Mouse (Mus musculus): ENCODE measurements around the gene 1700029I15Rik.
A peak's percentile ranks its signal among the peaks of the same experiment; 100 is the strongest.

Gene 1700029I15Rik

DNA sequence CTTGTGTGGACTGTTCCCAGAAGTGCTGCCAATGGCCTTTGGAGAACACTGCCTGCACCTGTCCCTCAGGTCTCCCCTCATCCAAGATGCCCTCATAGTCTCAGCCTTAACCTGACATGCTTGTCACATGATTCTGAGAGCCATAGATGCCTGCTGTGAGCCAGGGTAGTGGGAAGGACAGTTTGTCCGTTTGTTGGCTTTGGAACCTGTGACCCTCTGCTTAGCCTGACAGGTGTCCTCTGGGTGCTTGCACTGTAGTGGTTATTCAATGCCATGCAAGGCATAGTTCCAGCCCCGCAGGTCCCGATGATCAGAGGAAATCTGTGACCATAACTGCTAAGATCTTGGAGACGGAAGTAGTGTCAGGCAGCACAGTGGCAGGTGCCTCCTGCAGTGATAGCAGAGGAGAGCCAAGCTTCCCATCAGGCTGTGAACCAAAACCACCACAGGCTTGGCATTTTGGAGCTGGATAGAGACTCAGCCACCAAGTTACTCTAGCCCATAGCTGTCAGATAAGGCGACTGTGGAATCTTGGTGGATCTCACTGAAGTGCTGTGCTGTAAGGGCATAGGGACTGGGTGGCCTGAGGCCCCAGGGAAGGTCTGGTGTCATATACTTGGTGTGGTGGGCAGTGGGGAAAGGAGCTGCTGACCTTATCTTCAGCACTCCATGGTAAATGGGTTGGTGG is at the start of gene 1700029I15Rik:
Gene 1700029I15Rik (plus strand): TSS at position 638 of the 688 bp plus-strand sequence.
- no peak for DNase-seq (ENCODE audit: extremely low spot score)

- DNase-seq (ENCODE audit: extremely low spot score): no peak
Measured at GRCm38 (mm10) chr2:92342418-92342817, 39.9 kb upstream of the 1700029I15Rik start.

DNA sequence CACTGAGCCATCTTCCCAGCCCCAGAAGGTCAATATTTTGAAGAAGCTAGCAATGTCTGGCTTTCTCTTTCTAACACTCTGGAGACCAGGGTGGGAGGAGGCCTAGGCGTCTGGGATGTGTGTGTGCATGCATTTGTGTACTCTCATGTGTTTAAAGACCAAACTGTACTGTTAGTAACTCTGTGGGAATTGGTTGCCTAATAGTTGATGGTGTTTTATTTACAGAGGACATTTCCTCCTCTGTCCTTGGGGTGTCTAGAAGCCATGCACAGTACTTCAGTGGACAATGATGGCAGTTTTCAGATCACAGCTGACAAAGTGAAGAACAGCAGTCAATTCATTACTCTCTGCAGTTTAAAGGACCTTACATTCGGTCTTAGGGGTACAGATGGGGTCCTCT is 35.1 kb upstream of the 1700029I15Rik start:
- no peak for DNase-seq (ENCODE audit: extremely low spot score)

- DNase-seq (ENCODE audit: extremely low spot score): peak; percentile 51
Measured at GRCm38 (mm10) chr2:92349589-92350425, 32.5 kb upstream of the 1700029I15Rik start.

- no peak for DNase-seq (ENCODE audit: extremely low spot score)
Measured at GRCm38 (mm10) chr2:92350686-92351085, 31.7 kb upstream of the 1700029I15Rik start.

DNA sequence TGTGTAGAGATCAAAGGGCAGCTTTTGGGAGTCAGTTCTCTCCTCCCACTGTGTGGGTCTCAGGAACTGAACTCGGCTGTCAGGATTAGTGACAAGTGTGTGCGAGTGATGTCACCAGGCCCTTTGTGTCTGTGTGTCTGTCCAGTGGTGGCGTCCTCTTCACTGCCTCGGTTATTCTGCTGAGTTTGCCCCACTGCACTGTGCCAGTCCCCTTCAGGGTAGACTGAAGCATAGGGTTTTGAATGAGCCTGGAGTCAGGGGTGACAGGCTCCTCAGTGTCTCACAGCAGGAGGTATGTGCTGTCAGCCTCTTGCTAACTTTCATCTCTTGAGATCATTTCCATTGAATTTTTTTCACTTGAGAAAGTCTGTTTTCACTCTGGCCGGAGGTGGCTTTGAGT is 28.9 kb upstream of the 1700029I15Rik start:
- no peak for DNase-seq (ENCODE audit: extremely low spot score)

DNA sequence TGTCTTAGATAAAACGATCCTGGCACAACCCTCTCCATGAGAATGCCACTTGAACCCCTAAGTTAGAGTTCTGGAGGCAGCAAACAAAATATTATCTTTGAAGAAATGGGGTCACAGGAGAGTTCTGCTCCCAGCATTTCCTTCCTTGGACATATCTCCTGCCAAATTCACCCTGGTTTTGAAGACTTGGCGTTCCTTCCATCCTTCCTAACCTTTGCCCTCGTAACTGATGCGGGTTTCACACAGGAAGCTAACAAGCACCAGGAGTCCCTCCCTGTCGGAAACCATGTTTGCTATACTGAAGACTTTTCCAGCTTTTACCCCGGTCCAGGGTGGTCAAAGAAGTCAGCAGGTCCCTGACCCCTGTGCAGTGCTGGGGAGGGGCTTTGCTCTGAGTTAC is 28.1 kb upstream of the 1700029I15Rik start:
- DNase-seq (ENCODE audit: extremely low spot score): no peak

DNA sequence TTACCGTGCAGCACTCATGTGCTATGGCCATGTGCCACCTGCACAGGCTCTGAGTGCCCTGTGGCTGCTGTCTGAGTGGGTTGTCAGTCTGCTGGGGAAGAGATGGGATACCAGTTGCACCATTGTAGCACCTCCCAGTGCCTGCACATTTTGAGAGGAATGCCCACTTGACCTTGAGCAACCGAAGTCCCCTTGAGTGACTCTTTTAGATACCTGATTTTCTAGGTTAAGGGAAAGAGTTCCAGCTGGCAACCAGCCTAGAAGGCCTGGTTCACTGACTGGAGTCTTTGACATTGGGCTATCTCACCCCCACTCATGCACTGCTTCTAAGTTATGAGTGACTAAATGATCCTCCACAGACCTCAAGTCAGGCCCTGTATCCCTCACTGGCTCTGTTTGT is 23.0 kb upstream of the 1700029I15Rik start:
- no peak for DNase-seq (ENCODE audit: extremely low spot score)

- DNase-seq (ENCODE audit: extremely low spot score): no peak
Measured at GRCm38 (mm10) chr2:92360186-92360823, 22.0 kb upstream of the 1700029I15Rik start.

DNA sequence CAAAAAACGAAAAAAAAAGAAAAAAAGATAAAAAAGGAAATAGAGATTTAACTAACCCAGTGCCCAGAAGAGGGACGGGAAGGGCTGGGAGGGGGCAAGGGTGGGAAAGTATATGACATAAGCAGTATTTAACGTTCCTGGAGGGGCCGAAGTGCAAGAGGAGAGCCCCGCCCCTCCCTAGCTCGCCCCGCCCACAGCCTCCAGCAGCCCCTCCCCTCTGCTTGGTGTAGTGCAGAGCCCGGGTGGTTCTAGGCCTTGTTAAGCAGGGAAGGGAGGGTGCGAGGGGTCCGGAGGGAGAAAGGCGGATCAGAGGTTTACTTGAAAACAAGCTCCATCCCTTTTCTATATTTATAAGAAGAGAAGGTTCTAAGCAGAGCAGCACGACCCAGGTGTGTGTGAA is 21.4 kb upstream of the 1700029I15Rik start:
- no peak for DNase-seq (ENCODE audit: extremely low spot score)

GRCm38 (mm10) chr2:92361795-92362194 is 20.5 kb upstream of the 1700029I15Rik start:
- DNase-seq (ENCODE audit: extremely low spot score): no peak

- no peak for DNase-seq (ENCODE audit: extremely low spot score)
Measured at GRCm38 (mm10) chr2:92362571-92363228, 19.6 kb upstream of the 1700029I15Rik start.

DNA sequence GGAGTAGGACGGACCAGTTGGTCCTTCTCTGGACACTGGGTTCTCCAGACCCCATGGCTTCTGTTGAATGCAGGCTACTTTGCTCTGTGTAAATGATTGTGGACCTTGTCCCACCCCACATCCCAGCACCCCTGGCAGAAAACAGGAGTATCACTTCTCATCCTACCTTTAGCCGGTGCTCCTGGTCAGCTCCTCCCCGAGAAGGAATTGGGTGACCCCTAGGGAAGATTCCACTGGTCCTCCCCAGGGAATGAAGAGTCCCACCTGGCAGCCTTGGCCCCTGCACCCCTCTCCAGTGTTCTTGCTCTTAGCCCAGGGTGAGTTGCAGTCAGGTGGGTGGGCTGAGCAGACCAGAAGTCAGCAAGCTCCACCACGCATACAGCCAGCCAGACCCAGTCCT is 18.3 kb upstream of the 1700029I15Rik start:
- no peak for DNase-seq (ENCODE audit: extremely low spot score)

DNA sequence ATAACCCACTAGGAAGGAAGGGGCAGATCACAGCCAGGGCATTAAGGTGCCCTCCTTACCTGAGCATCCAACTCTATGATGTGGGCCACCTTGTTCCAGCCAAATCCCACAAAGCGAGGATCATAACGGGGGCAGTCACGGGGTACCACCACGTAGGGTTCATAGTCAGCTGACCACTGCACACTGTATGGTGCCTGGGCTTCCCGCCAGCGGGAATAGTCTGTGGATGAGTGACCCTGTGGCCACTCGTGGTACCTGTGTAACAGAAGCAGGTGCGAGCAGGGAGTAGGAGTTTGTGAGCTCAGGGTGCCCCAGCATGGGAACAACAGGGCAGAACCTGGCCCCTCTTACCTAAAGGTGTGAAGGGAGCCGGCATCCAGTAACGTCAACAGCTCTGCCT is 16.8 kb upstream of the 1700029I15Rik start:
- DNase-seq (ENCODE audit: extremely low spot score): no peak

DNA sequence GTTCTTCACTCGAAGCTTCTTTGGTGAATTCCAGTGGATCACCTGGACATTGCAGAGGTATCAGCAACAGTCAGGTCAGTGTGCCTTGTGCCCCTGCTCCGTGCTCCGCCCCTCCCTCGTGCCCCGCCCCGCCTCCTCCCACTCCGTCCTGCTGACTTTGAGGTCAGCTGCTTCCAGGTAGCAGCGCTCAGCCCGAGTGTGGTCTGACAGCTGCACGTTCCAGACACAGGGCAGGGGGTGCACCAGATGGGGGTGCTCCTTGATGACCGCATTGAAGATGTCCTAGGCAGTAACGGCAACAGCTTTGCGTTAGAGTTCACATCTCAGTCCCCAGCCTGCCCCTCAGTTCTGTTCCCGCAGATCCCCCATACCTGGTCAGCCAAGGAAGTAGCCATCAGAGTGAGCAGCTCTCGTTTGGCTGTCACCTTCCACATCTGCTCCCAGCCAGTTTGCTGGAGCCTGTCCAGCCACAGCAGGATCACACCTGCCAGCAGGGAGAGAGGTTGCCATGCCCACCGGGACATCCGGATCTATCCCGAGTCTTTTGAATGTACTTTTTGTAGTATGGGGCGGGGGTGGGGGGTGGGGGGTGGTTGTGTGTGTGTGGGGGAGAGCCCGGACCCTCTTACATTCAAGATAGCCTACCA is 14.8 kb upstream of the 1700029I15Rik start:
- no peak for DNase-seq (ENCODE audit: extremely low spot score)

DNA sequence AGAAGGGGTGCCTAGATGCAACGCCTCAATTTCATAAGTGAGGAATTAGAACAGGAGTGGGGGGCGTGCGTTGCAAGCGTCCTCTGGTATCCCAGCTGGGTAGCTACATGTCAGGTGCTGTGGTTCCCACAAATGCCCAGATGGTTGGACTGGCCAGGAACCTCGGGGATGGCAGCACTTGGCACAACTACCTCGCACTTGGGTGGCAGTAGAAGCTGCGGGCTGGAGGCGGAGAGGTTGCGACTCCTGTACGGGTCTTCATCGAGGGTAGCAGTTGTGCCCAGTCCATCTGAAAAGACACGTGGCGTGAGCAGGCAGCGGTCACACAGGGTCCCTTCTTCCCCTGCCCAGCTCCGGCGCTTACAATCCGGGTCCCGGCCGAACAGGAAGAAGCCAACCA is 12.0 kb upstream of the 1700029I15Rik start:
- DNase-seq (ENCODE audit: extremely low spot score): no peak

DNA sequence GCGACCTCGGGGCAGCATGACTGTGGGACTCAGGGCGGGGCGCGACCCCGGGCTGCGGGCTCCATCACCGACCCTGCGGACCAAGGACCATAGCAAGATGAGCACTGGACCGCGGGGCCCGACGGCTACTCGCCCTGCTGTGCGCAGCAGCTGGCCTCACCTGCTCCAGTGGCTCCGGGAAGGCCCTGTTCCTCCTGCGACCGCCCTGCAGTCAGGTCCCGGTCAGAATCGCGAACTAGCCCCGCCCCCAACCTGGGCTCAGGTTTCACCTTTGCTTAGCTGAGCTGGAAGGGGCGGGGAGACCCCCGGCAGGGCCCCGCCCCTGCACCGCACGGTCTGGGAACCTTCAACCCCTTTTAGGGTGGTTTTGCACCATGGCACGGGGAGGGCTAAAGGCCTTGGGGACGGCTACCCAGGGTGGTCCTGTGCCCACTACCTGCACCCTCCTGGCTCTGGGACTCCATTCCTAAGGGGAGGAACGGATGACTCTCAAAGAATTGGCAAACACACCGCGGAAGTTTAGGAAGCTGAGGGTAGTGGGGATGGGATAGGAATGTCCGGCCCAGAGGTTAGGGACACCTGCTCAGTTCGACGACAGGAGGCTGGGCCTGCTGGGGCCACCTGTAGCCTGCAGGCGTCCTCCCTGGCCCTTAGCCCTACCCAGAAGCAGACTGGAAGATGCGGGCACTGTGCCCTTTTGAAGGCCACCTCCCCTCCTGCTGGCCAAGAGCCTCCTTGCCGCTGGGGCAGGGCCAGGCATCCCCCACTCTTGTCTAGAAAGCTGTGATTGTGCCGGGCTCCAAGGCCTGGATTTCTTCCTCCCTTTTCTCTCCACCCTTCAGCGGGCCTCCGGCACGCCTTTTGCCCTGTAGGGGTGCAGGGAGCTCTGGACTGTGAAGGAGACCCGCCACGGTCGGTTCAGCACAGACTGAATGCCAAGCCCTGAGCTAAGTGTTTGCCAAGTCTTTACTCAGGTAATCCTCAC is 11.2 kb upstream of the 1700029I15Rik start:
- DNase-seq (ENCODE audit: extremely low spot score): peak; percentile 78

DNA sequence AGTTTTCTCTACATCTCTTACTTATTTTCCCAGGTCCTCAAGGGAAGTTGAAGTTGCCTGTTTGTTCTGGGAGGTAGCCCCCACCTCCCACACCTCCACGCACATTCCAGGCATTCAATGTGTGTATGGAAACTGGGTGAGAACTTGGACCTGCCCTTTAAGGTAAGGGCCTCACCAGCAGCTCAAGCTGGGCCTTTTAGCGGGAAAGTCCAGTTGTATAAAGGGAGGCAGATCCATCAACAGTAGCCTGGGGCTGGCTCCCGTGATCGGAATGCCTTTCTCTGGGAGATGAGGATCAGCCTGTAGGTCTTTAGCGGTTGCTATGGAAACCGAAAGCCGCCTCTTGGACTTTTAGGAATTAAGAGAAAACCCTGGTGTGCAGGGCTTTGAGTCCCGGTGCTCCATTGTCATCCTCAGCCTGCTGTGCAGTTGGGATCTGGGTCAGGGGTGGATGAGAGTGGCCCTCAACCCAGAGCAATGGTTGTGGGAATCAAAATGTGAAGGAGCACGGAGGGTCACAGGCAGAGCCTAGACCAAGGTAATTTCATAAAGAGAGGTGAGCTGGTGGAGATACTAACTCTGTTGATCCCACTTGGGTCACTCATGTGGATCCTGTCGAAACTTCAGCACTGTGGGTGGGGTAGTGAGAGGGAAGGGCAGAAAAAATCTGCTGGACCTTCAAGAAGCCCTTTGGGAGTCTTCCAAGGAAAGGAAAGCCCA is 10.2 kb upstream of the 1700029I15Rik start:
- peak; percentile 68 for DNase-seq (ENCODE audit: extremely low spot score)

DNA sequence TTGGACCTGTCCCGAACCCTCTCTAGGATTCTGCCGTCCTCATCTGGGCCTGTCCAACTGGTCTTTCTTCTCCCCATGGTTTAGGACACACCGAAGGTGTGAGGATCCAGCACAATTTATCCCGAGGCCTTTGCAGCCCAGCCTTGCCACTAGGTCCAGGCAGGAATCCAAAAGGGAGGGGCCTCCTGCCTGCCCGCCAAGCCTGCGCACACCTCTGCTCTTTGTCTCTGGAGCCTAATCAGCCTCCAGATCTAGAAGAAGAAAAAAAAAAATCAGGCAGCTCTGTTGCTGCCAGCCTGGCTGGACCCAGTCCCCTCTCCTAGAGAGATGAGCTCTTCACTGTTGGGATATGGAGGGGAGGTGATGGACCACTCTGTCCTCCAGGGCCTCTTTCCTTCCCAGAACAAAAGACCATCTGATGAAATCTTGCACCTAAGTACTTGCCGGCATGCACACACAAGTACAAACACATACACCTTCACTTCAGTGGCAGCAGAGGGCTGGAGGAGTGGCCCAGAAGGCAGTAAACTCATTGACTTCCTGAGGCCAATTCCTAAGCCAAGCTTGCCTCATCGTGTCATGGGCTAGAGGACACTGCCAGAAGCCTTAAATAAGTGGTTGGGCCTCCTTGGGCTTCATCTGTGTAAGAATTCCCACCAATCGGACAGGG is 9.4 kb upstream of the 1700029I15Rik start:
- no peak for DNase-seq (ENCODE audit: extremely low spot score)

All from embryo, embryonic 9.5 days (tissue).